Mouse (Mus musculus): Measurements from ENCODE around the gene Psg22. TPM values are rescaled to one million over a fixed set of nuclear protein-coding genes. Genes with fewer than 3 reads are reported as not detected.
"Not testable (repeated sequence)": the region's sequence is repeated elsewhere in the genome, so short reads cannot be mapped to it uniquely, and the experiment has no call there.

Psg22 gene
- not detected for total RNA-seq (2022)

- DNase-seq (ENCODE audit: low spot score in 2 of 2) = no peak
These were observed at the start of gene Psg22 for GRCm38 (mm10) chr7:18717790-18718189. Gene Psg22 (plus strand): TSS chr7:18718090.

GRCm38 (mm10) chr7:18679772-18680171 lies 38.1 kb upstream of the Psg22 start:
- no peak for DNase-seq (ENCODE audit: low spot score in 2 of 2)

GRCm38 (mm10) chr7:18685586-18685985 lies 32.3 kb upstream of the Psg22 start:
- no peak for DNase-seq (ENCODE audit: low spot score in 2 of 2)

- DNase-seq (ENCODE audit: low spot score in 2 of 2) = no peak
These were observed 31.8 kb upstream of the Psg22 start, which contains the start of gene Psg20 for GRCm38 (mm10) chr7:18686085-18686484. Gene Psg20 (minus strand): TSS chr7:18686185.

GRCm38 (mm10) chr7:18710331-18710730 lies 7.6 kb upstream of the Psg22 start:
- not testable (repeated sequence) for DNase-seq (ENCODE audit: low spot score in 2 of 2)

- no peak for DNase-seq (ENCODE audit: low spot score in 2 of 2)
These were observed 7.0 kb upstream of the Psg22 start for GRCm38 (mm10) chr7:18710846-18711245.

- DNase-seq (ENCODE audit: low spot score in 2 of 2) = no peak
These were observed 2.3 kb upstream of the Psg22 start for GRCm38 (mm10) chr7:18715546-18715945.

- no peak for DNase-seq (ENCODE audit: low spot score in 2 of 2)
These were observed 6.1 kb downstream of the Psg22 start for GRCm38 (mm10) chr7:18724001-18724400.

GRCm38 (mm10) chr7:18725931-18726330 lies 8.0 kb downstream of the Psg22 start:
- not testable (repeated sequence) for DNase-seq (ENCODE audit: low spot score in 2 of 2)

- DNase-seq (ENCODE audit: low spot score in 2 of 2) = no peak
These were observed 10.5 kb downstream of the Psg22 start for GRCm38 (mm10) chr7:18728391-18728790.

GRCm38 (mm10) chr7:18733111-18733510 lies 15.2 kb downstream of the Psg22 start:
- DNase-seq (ENCODE audit: low spot score in 2 of 2) = no peak

- no peak for DNase-seq (ENCODE audit: low spot score in 2 of 2)
These were observed 16.6 kb downstream of the Psg22 start for GRCm38 (mm10) chr7:18734451-18734850.

- DNase-seq (ENCODE audit: low spot score in 2 of 2) = no peak
These were observed 28.4 kb downstream of the Psg22 start for GRCm38 (mm10) chr7:18746189-18746860.

GRCm38 (mm10) chr7:18747420-18747819 lies 29.5 kb downstream of the Psg22 start:
- DNase-seq (ENCODE audit: low spot score in 2 of 2) = not testable (repeated sequence)

GRCm38 (mm10) chr7:18748994-18749895 lies 31.4 kb downstream of the Psg22 start:
- no peak for DNase-seq (ENCODE audit: low spot score in 2 of 2)

- DNase-seq (ENCODE audit: low spot score in 2 of 2) = peak; percentile 11 to 18
These were observed 32.1 kb downstream of the Psg22 start for GRCm38 (mm10) chr7:18749896-18750477.

GRCm38 (mm10) chr7:18760152-18760551 lies 42.3 kb downstream of the Psg22 start:
- not testable (repeated sequence) for DNase-seq (ENCODE audit: low spot score in 2 of 2)

GRCm38 (mm10) chr7:18762885-18763284 lies 45.0 kb downstream of the Psg22 start:
- DNase-seq (ENCODE audit: low spot score in 2 of 2) = not testable (repeated sequence)
